Mouse (Mus musculus) C2C12 (cell line): ENCODE measurements around the gene Nmb.

Source experiments
- CEBPB ChIP-seq: IDR thresholded peaks from one replicate; pipeline ENCODE4 v1.6.1; 2011; ENCODE audit warnings: low read depth, mild to moderate bottlenecking, control low read depth, moderate library complexity
- CTCF ChIP-seq: IDR thresholded peaks from one replicate; pipeline ENCODE4 v1.5.1; 2011; ENCODE audit not compliant: control insufficient read depth, insufficient read depth, insufficient read length
- MYOD1 ChIP-seq: IDR thresholded peaks from one replicate; pipeline ENCODE4 v1.6.1; 2011; ENCODE audit warnings: low read depth; ENCODE audit not compliant: control insufficient read depth, insufficient read length
- MYOG ChIP-seq: IDR thresholded peaks from one replicate; pipeline ENCODE4 v1.6.1; 2011; ENCODE audit not compliant: control insufficient read depth, insufficient read length; ENCODE audit errors: extremely low read depth

DNA sequence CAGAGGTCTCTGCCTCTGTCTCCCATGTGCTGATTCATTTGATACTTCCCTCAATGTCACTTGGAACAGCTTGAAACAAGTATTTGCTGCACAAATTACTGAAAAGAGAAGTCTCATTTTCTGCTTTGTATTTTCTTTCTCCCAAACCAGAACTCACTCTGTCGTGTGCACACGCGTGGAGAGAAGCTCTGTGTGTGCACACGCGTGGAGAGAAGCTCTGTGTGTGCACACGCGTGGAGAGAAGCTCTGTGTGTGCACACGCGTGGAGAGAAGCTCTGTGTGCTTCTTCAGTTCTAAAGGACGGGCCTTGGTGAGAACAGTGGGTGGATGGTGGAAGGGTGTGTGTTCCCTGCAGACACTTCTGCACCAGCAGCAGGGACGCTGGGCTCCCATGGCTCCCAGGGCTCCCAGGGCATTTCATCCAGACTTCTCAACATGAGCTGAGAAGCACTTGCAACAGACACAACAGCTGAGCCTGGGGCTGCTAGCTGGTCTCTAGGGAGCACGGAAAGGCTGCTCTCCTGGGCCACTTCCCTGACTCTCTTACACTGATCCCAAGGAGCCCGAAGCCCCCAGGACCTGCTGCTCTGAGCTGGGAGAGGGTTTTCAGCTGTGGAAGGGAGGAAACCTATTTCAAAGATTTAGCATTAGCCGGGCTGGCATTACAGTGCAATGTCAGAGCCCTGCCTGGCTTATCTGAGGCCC is 9.9 kb downstream of the Nmb start:
- TF ChIP-seq MYOG = no peak
- TF ChIP-seq CTCF = no peak
- TF ChIP-seq CEBPB = no peak
- no peak for TF ChIP-seq MYOD1
